ENCODE assay signal across 8 mouse cellular contexts in the genomic region with DNA sequence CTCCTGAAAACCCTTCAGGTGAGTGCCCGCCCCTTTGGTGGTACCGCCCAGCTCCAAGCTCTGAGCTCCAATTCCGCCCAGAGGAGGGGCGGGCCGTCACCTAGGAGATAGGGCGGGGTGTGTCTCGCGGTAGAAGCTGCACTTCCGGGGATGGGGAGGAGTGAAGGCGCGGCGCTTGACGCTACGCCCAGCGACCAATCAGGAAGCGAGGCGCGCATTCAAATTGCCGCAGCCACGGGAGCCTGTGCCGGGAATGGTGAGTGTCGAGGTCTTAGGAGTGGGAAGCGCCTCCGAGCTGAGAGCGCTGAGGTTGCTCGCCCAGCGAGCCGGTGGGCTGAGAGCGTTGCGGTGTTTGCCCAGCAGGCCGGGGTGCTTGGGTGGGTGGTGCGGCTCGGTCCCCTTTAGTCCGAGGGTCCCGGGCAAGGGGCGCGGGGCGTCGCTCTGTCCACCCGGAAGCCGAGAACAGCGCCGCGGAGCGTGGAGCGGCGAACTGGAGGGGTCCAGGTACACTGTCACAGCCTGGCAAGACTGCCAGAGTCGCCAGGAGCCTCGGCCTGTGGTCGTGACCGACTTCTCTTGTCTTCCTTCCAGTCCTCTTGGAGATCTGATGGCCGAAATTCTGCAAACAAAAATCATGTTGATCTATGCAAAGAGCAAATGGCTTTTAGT. TPM values are rescaled to one million over a fixed set of nuclear protein-coding genes. Genes with fewer than 3 reads are reported as not detected.
DNase-seq lines count a peak whose midpoint lies in the region; ATAC-seq lines count a peak whose summit lies in the region.

Kif14 (plus strand) TSS at position 201 of the 669 bp plus-strand sequence.

- ATAC-seq in hindbrain, embryonic 15.5 days (ENCODE audit: low FRiP score, low read depth) = peak; percentile 98

- no peaks in the 10 kb centered on the region for H3K27me3 ChIP-seq in hindbrain, embryonic 15.5 days

- peak; percentile 99 for DNase-seq in R1 (ENCODE audit: low read depth, low spot score)
- DNase-seq in cerebellum, postnatal 25 days = peak; percentile 89 to 92
- DNase-seq in frontal cortex, postnatal 25 days (ENCODE audit: low spot score in 2 of 2) = peak; percentile 72 to 86
- peak; percentile 85 for DNase-seq in left cerebral cortex, adult 11 months (ENCODE audit: low spot score)
- peak; percentile 96 to 97 for DNase-seq in lung, postnatal 4 days
- DNase-seq in retina, postnatal 7 days (ENCODE audit: low read depth, low spot score) = peak; percentile 92
- DNase-seq in urinary bladder, adult 2 months (ENCODE audit: low spot score) = peak; percentile 83

- H3K4me1 ChIP-seq in hindbrain, embryonic 15.5 days (replicated peaks) = peaks cover 7% of the 10 kb centered on the region

- H3K4me3 ChIP-seq in hindbrain, embryonic 15.5 days = peak within 1 kb of the TSS; percentile 62

- H3K9me3 ChIP-seq in hindbrain, embryonic 15.5 days = no peaks in the 10 kb centered on the region

- under 1% methylated on average over 52 of the region's 52 CpGs for WGBS in hindbrain, embryonic 15.5 days

- peak within 1 kb of the TSS; percentile 100 for H3K4me2 ChIP-seq in hindbrain, embryonic 15.5 days

- H3K27ac ChIP-seq in hindbrain, embryonic 15.5 days (replicated peaks) = no peak within 1 kb of the TSS

- peak within 1 kb of the TSS; percentile 39 for H3K9ac ChIP-seq in hindbrain, embryonic 15.5 days

- no peaks in the 10 kb centered on the region for H3K36me3 ChIP-seq in hindbrain, embryonic 15.5 days

RNA-seq across cellular contexts. Expression of gene Kif14, which starts in this region (rescaled TPM):
- 1.4 TPM in 2 replicates for polyA plus RNA-seq in hindbrain, embryonic 15.5 days (2015; fragmentation: Nextera tagmentation; extraction: Ambion mirVana)
- 0.54 and 0.74 TPM in 2 replicates for polyA plus RNA-seq in urinary bladder, adult 2 months (2012; rRNA removed)

Comparison
In these comparisons a context has a peak if more than half of its experiments do, and no peak if none do; other contexts are left out.
1. Peak in DNase-seq in urinary bladder, adult 2 months; RNA of the gene not detected or under 1 TPM.